Mouse (Mus musculus) spleen, adult 12 weeks (tissue): ENCODE data around the gene Gp9.
"Not testable (repeated sequence)": the region's sequence is repeated elsewhere in the genome, so short reads cannot be mapped to it uniquely, and the experiment has no call there.

ENCODE experiments used
- DNase-seq: peaks from one replicate; pipeline ENCODE4 v3.0.0; 2022; ENCODE audit warnings: low spot score

The Gp9 gene

GRCm38 (mm10) chr6:87750184-87750910 lies 27.5 kb upstream of the Gp9 start:
- DNase-seq: no peak

GRCm38 (mm10) chr6:87751574-87751973 lies 26.3 kb upstream of the Gp9 start:
- DNase-seq: no peak

GRCm38 (mm10) chr6:87755196-87755595 lies 22.7 kb upstream of the Gp9 start:
- DNase-seq: no peak

GRCm38 (mm10) chr6:87756896-87757295 lies 21.0 kb upstream of the Gp9 start:
- no peak for DNase-seq

GRCm38 (mm10) chr6:87759404-87759803 lies 18.5 kb upstream of the Gp9 start:
- DNase-seq: no peak

- DNase-seq: no peak
Observed at GRCm38 (mm10) chr6:87759850-87760249, 18.0 kb upstream of the Gp9 start.

GRCm38 (mm10) chr6:87762161-87762560 lies 15.7 kb upstream of the Gp9 start:
- no peak for DNase-seq

- no peak for DNase-seq
Observed at GRCm38 (mm10) chr6:87763376-87764280, 14.2 kb upstream of the Gp9 start.

GRCm38 (mm10) chr6:87764296-87764695 lies 13.6 kb upstream of the Gp9 start:
- DNase-seq: not testable (repeated sequence)

GRCm38 (mm10) chr6:87770626-87771025 lies 7.2 kb upstream of the Gp9 start:
- no peak for DNase-seq

- no peak for DNase-seq
Observed at GRCm38 (mm10) chr6:87774466-87774865, 3.4 kb upstream of the Gp9 start.

GRCm38 (mm10) chr6:87774909-87775308 lies 3.0 kb upstream of the Gp9 start:
- no peak for DNase-seq

- peak; percentile 56 for DNase-seq
Observed at GRCm38 (mm10) chr6:87775588-87776245, 2.2 kb upstream of the Gp9 start.

GRCm38 (mm10) chr6:87776663-87777062 lies 1.2 kb upstream of the Gp9 start:
- DNase-seq: no peak

- no peak for DNase-seq
Observed at GRCm38 (mm10) chr6:87778294-87779173, 662 bp downstream of the Gp9 start.

- DNase-seq: no peak
Observed at GRCm38 (mm10) chr6:87779174-87780165, 1.6 kb downstream of the Gp9 start.

GRCm38 (mm10) chr6:87780546-87781301 lies 2.9 kb downstream of the Gp9 start:
- no peak for DNase-seq

- no peak for DNase-seq
Observed at GRCm38 (mm10) chr6:87784033-87784432, 6.2 kb downstream of the Gp9 start.

- DNase-seq: no peak
Observed at GRCm38 (mm10) chr6:87786621-87787020, 8.7 kb downstream of the Gp9 start.
